Mouse (Mus musculus): ENCODE results near the gene Pdgfb. TPM values are rescaled to one million over a fixed set of nuclear protein-coding genes. Genes with fewer than 3 reads are reported as not detected.

Gene Pdgfb
- total and polyA plus RNA-seq, 3 experiments, result not detected

DNA sequence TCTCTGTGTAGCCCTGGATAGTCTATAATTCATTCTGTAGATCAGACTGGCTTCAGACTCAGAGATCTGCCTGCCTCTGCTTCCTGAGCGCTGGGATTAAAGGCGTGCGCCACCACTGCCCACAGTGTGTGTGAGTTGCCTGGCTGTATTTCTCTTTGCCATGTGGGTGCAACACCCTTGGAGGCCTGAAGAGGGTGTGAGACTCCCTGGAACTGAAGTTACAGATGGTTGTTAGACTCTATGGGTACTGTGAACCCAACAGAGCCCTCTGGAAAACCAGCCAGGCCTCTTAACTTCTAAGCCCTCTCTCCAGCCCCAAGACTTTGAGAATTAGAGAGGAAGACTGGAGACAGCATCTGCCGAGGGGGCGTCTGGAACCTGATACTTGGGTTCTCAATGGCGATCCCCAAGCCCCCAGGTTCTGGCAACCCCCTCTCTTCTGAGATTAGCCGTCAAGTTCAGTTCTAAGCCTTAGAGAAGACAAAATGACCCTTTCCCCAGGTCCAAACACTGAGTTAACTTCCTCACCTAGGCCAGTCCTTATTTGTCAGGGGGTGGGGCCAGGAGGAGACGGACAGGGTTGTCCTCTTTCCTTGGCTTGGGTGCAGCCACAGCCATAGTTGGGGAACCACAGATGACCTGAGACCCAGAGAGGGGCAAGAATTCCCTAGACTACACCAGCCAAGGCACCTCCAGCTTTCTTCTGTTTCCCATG lies 45.7 kb upstream of the Pdgfb start:
- Histone ChIP-seq H3K27me3 (replicated peaks) (no peaks in the 10 kb centered on the region), H3K4me2 (ENCODE audit: insufficient read depth, low read depth, poor library complexity, severe bottlenecking) (peak overlapping the region; percentile 39; the same call in 1 of the 2 replicates), H3K27ac (ENCODE audit: insufficient read depth, low read depth) (peak overlapping the region; percentile 84), H3K36me3 (replicated peaks in 1 of 2; ENCODE audit: control insufficient read depth in 1 of 2, insufficient read depth in 1 of 2, low read length in 1 of 2) (no peaks in the 10 kb centered on the region), H3K79me2 (replicated peaks; ENCODE audit: control insufficient read depth, extremely low read depth, insufficient read depth, poor library complexity, severe bottlenecking) (no peaks in the 10 kb centered on the region), H3K9ac (ENCODE audit: insufficient read depth, low read depth) (no peak overlapping the region), H3K4me3 (replicated peaks in 1 of 3; ENCODE audit: low read depth in 2 of 3, low read length in 2 of 3, poor library complexity in 1 of 3) (no peak overlapping the region), H3K4me1 (ENCODE audit: control insufficient read depth in 1 of 2, insufficient read depth in 2 of 2) (peaks cover 37 to 68% of the 10 kb centered on the region in 2 experiments), H3K9me3 (replicated peaks; ENCODE audit: low read length) (no peaks in the 10 kb centered on the region)
- in situ Hi-C loops (cut with MboI; ENCODE audit: low pct_ligation_motif_present, low pct_unique_long_range_greater_than_20kb, low sequenced_read_pairs) (loop anchor here (5.0 kb wide), 1 partner anchor 38 kb away; no protein-coding TSS in a partner anchor), dilution Hi-C loops (cut with MboI; ENCODE audit: extremely low pct_ligation_motif_present, extremely low pct_unique_long_range_greater_than_20kb, low sequenced_read_pairs) (no loop called here)
- peak in 1 of 2 experiments; percentile 31; a peak in 2 of 4 replicates for TF ChIP-seq CTCF (conservative IDR thresholded peaks at IDR 0.05 in 1 of 2, IDR thresholded peaks at IDR 0.05 in 1 of 2; ENCODE audit: low read depth in 2 of 2, low read length in 2 of 2)
- TF ChIP-seq POLR2A (IDR thresholded peaks at IDR 0.05; ENCODE audit: low read depth, low read length), result no peak
- TF ChIP-seq ZMIZ1 (IDR thresholded peaks at IDR 0.05; ENCODE audit: low read depth, low read length), result no peak
- peak; percentile 34 for DNase-seq (ENCODE audit: extremely low read depth)

DNA sequence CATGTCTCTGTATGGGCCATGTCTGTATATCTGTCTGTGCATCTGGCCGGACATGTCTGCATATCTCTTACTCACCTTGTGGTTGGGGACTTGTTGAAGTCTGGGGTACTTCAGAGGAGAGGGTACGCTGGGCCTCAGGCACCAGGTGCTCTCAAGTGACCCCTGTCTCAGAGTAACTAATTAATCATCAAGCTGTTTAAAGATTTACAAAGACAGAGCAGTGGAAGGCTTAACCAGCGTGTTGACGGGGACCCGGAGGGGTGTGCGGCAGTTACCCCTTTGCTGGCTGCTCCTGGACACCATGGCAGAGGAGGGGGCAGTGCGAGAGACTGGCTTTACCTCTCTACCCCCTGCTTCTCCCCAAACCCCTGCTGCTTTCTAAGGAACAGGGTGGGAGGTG lies 44.8 kb upstream of the Pdgfb start:
- in situ Hi-C loops (cut with MboI; ENCODE audit: low pct_ligation_motif_present, low pct_unique_long_range_greater_than_20kb, low sequenced_read_pairs) (loop anchor here (5.0 kb wide), 1 partner anchor 37 kb away; no protein-coding TSS in a partner anchor), dilution Hi-C loops (cut with MboI; ENCODE audit: extremely low pct_ligation_motif_present, extremely low pct_unique_long_range_greater_than_20kb, low sequenced_read_pairs) (no loop called here)
- no peak overlapping the region for H3K4me3 ChIP-seq (replicated peaks in 1 of 3; ENCODE audit: low read depth in 2 of 3, low read length in 2 of 3, poor library complexity in 1 of 3)
- no peaks in the 10 kb centered on the region for H3K79me2 ChIP-seq (replicated peaks; ENCODE audit: control insufficient read depth, extremely low read depth, insufficient read depth, poor library complexity, severe bottlenecking)
- TF ChIP-seq CTCF (conservative IDR thresholded peaks at IDR 0.05 in 1 of 2, IDR thresholded peaks at IDR 0.05 in 1 of 2; ENCODE audit: low read depth in 2 of 2, low read length in 2 of 2), result no peak
- no peak for TF ChIP-seq NELFE (IDR thresholded peaks at IDR 0.05; ENCODE audit: low read depth, low read length)
- TF ChIP-seq EP300 (IDR thresholded peaks at IDR 0.05; ENCODE audit: low read length), result no peak
- TF ChIP-seq MYC (IDR thresholded peaks at IDR 0.05; ENCODE audit: low read depth, low read length), result no peak
- no peak for TF ChIP-seq HCFC1 (IDR thresholded peaks at IDR 0.05; ENCODE audit: low read depth, low read length)
- TF ChIP-seq BHLHE40 (IDR thresholded peaks at IDR 0.05; ENCODE audit: low read depth, low read length), result no peak
- TF ChIP-seq SMC3 (IDR thresholded peaks at IDR 0.05; ENCODE audit: low read depth, low read length), result no peak
- TF ChIP-seq GABPA (IDR thresholded peaks at IDR 0.05; ENCODE audit: insufficient replicate concordance, low read depth, low read length), result no peak
- TF ChIP-seq TBP (conservative IDR thresholded peaks at IDR 0.05; ENCODE audit: low read depth, low read length), result no peak
- TF ChIP-seq ELF1 (IDR thresholded peaks at IDR 0.05; ENCODE audit: low read depth, low read length), result no peak
- TF ChIP-seq SIN3A (IDR thresholded peaks at IDR 0.05; ENCODE audit: low read length), result no peak
- TF ChIP-seq IRF4 (IDR thresholded peaks at IDR 0.05; ENCODE audit: low read depth, low read length), result no peak
- no peak for TF ChIP-seq JUND (conservative IDR thresholded peaks at IDR 0.05; ENCODE audit: low read depth, low read length)
- no peak for TF ChIP-seq ZC3H11A (IDR thresholded peaks at IDR 0.05; ENCODE audit: low read depth, low read length)
- no peak for TF ChIP-seq UBTF (IDR thresholded peaks at IDR 0.05; ENCODE audit: low read depth, low read length)
- TF ChIP-seq CHD2 (IDR thresholded peaks at IDR 0.05; ENCODE audit: low read length), result no peak
- TF ChIP-seq POLR2AphosphoS2 (IDR thresholded peaks at IDR 0.05; ENCODE audit: low read depth, low read length), result no peak
- peaks cover 34 to 64% of the 10 kb centered on the region in 2 experiments for H3K4me1 ChIP-seq (ENCODE audit: control insufficient read depth in 1 of 2, insufficient read depth in 2 of 2)
- H3K36me3 ChIP-seq (replicated peaks in 1 of 2; ENCODE audit: control insufficient read depth in 1 of 2, insufficient read depth in 1 of 2, low read length in 1 of 2), result no peaks in the 10 kb centered on the region
- no peak for DNase-seq (ENCODE audit: extremely low read depth)
- no peak overlapping the region for H3K4me2 ChIP-seq (ENCODE audit: insufficient read depth, low read depth, poor library complexity, severe bottlenecking)
- no peaks in the 10 kb centered on the region for H3K27me3 ChIP-seq (replicated peaks)
- H3K27ac ChIP-seq (ENCODE audit: insufficient read depth, low read depth), result no peak overlapping the region
- H3K9me3 ChIP-seq (replicated peaks; ENCODE audit: low read length), result no peaks in the 10 kb centered on the region
- no peak overlapping the region for H3K9ac ChIP-seq (ENCODE audit: insufficient read depth, low read depth)
